Mouse (Mus musculus): ENCODE data around the gene Rad51c. TPM values are rescaled to one million over a fixed set of nuclear protein-coding genes. Genes with fewer than 3 reads are reported as not detected.
"Not testable (repeated sequence)": the region's sequence is repeated elsewhere in the genome, so short reads cannot be mapped to it uniquely, and the experiment has no call there.

The Rad51c gene
- polyA plus RNA-seq, 1 experiment from 2014 or later: 8.2 TPM

GRCm38 (mm10) chr11:87413412-87413811 is 8.7 kb upstream of the Rad51c start:
- H3K27ac ChIP-seq (ENCODE audit: low read depth, low read length); H3K4me2 ChIP-seq (replicated peaks; ENCODE audit: low read depth, low read length); H3K9ac ChIP-seq (ENCODE audit: low read depth, low read length); H3K9me3 ChIP-seq (ENCODE audit: control insufficient read depth, low read length); H3K4me1 ChIP-seq (ENCODE audit: control insufficient read depth, insufficient read depth, low read length); H3K4me3 ChIP-seq (ENCODE audit: low read length); H3K27me3 ChIP-seq (ENCODE audit: control insufficient read depth, insufficient read depth, low read length); H3K36me3 ChIP-seq (ENCODE audit: control insufficient read depth, insufficient read depth, low read length); ATAC-seq (ENCODE audit: low FRiP score, low TSS enrichment): not testable (repeated sequence)
- WGBS: 67% methylated on average over 3 of the region's 3 CpGs

GRCm38 (mm10) chr11:87404111-87404853 is 472 bp downstream of the Rad51c start:
- peak; percentile 92 for ATAC-seq (ENCODE audit: low FRiP score, low TSS enrichment)
- peak overlapping the region; percentile 64 for H3K4me2 ChIP-seq (replicated peaks; ENCODE audit: low read depth, low read length)
- peak overlapping the region; percentile 82 for H3K27ac ChIP-seq (ENCODE audit: low read depth, low read length)
- no peaks in the 10 kb centered on the region for H3K36me3 ChIP-seq (ENCODE audit: control insufficient read depth, insufficient read depth, low read length)
- 3% methylated on average over 57 of the region's 58 CpGs for WGBS
- H3K9me3 ChIP-seq (ENCODE audit: control insufficient read depth, low read length): no peaks in the 10 kb centered on the region
- no peaks in the 10 kb centered on the region for H3K4me1 ChIP-seq (ENCODE audit: control insufficient read depth, insufficient read depth, low read length)
- peak overlapping the region; percentile 70 for H3K9ac ChIP-seq (ENCODE audit: low read depth, low read length)
- H3K4me3 ChIP-seq (ENCODE audit: low read length): peak overlapping the region; percentile 60
- no peaks in the 10 kb centered on the region for H3K27me3 ChIP-seq (ENCODE audit: control insufficient read depth, insufficient read depth, low read length)

- no peaks in the 10 kb centered on the region for H3K4me1 ChIP-seq (ENCODE audit: control insufficient read depth, insufficient read depth, low read length)
- no peak overlapping the region for H3K27ac ChIP-seq (ENCODE audit: low read depth, low read length)
- no peak overlapping the region for H3K4me3 ChIP-seq (ENCODE audit: low read length)
- H3K4me2 ChIP-seq (replicated peaks; ENCODE audit: low read depth, low read length): no peak overlapping the region
- WGBS: 95% methylated on average over 2 of the region's 2 CpGs
- H3K27me3 ChIP-seq (ENCODE audit: control insufficient read depth, insufficient read depth, low read length): no peaks in the 10 kb centered on the region
- ATAC-seq (ENCODE audit: low FRiP score, low TSS enrichment): no peak
- H3K36me3 ChIP-seq (ENCODE audit: control insufficient read depth, insufficient read depth, low read length): no peaks in the 10 kb centered on the region
- H3K9ac ChIP-seq (ENCODE audit: low read depth, low read length): no peak overlapping the region
- H3K9me3 ChIP-seq (ENCODE audit: control insufficient read depth, low read length): no peaks in the 10 kb centered on the region
These were observed 6.4 kb downstream of the Rad51c start for GRCm38 (mm10) chr11:87398402-87398801.

GRCm38 (mm10) chr11:87393855-87394254 is 10.9 kb downstream of the Rad51c start:
- Histone ChIP-seq H3K27me3 (ENCODE audit: control insufficient read depth, insufficient read depth, low read length) (no peaks in the 10 kb centered on the region), H3K4me2 (replicated peaks; ENCODE audit: low read depth, low read length) (no peak overlapping the region), H3K9ac (ENCODE audit: low read depth, low read length) (no peak overlapping the region), H3K4me3 (ENCODE audit: low read length) (no peak overlapping the region), H3K4me1 (ENCODE audit: control insufficient read depth, insufficient read depth, low read length) (no peaks in the 10 kb centered on the region), H3K36me3 (ENCODE audit: control insufficient read depth, insufficient read depth, low read length) (no peaks in the 10 kb centered on the region), H3K9me3 (ENCODE audit: control insufficient read depth, low read length) (no peaks in the 10 kb centered on the region), H3K27ac (ENCODE audit: low read depth, low read length) (no peak overlapping the region)
- 56% methylated on average over 1 of the region's 1 CpGs for WGBS
- ATAC-seq (ENCODE audit: low FRiP score, low TSS enrichment): no peak

- no peak for ATAC-seq (ENCODE audit: low FRiP score, low TSS enrichment)
- H3K36me3 ChIP-seq (ENCODE audit: control insufficient read depth, insufficient read depth, low read length): no peaks in the 10 kb centered on the region
- no peak overlapping the region for H3K9ac ChIP-seq (ENCODE audit: low read depth, low read length)
- 93% methylated on average over 1 of the region's 1 CpGs for whole genome bisulfite sequencing
- no peaks in the 10 kb centered on the region for H3K4me1 ChIP-seq (ENCODE audit: control insufficient read depth, insufficient read depth, low read length)
- H3K27me3 ChIP-seq (ENCODE audit: control insufficient read depth, insufficient read depth, low read length): no peaks in the 10 kb centered on the region
- no peak overlapping the region for H3K4me2 ChIP-seq (replicated peaks; ENCODE audit: low read depth, low read length)
- no peak overlapping the region for H3K27ac ChIP-seq (ENCODE audit: low read depth, low read length)
- no peak overlapping the region for H3K4me3 ChIP-seq (ENCODE audit: low read length)
- no peaks in the 10 kb centered on the region for H3K9me3 ChIP-seq (ENCODE audit: control insufficient read depth, low read length)
These were observed 19.1 kb downstream of the Rad51c start for GRCm38 (mm10) chr11:87385676-87386075.

- no peak overlapping the region for H3K9ac ChIP-seq (ENCODE audit: low read depth, low read length)
- no peak for ATAC-seq (ENCODE audit: low FRiP score, low TSS enrichment)
- H3K36me3 ChIP-seq (ENCODE audit: control insufficient read depth, insufficient read depth, low read length): no peaks in the 10 kb centered on the region
- H3K4me2 ChIP-seq (replicated peaks; ENCODE audit: low read depth, low read length): no peak overlapping the region
- no peak overlapping the region for H3K4me3 ChIP-seq (ENCODE audit: low read length)
- no peaks in the 10 kb centered on the region for H3K27me3 ChIP-seq (ENCODE audit: control insufficient read depth, insufficient read depth, low read length)
- no peaks in the 10 kb centered on the region for H3K4me1 ChIP-seq (ENCODE audit: control insufficient read depth, insufficient read depth, low read length)
- no peaks in the 10 kb centered on the region for H3K9me3 ChIP-seq (ENCODE audit: control insufficient read depth, low read length)
- 86% methylated on average over 4 of the region's 4 CpGs for WGBS
- no peak overlapping the region for H3K27ac ChIP-seq (ENCODE audit: low read depth, low read length)
These were observed 20.2 kb downstream of the Rad51c start for GRCm38 (mm10) chr11:87384551-87384950.

- no peaks in the 10 kb centered on the region for H3K9me3 ChIP-seq (ENCODE audit: control insufficient read depth, low read length)
- H3K4me1 ChIP-seq (ENCODE audit: control insufficient read depth, insufficient read depth, low read length): no peaks in the 10 kb centered on the region
- ATAC-seq (ENCODE audit: low FRiP score, low TSS enrichment): no peak
- H3K27me3 ChIP-seq (ENCODE audit: control insufficient read depth, insufficient read depth, low read length): no peaks in the 10 kb centered on the region
- no peak overlapping the region for H3K4me3 ChIP-seq (ENCODE audit: low read length)
- no peaks in the 10 kb centered on the region for H3K36me3 ChIP-seq (ENCODE audit: control insufficient read depth, insufficient read depth, low read length)
- H3K4me2 ChIP-seq (replicated peaks; ENCODE audit: low read depth, low read length): no peak overlapping the region
- H3K9ac ChIP-seq (ENCODE audit: low read depth, low read length): no peak overlapping the region
- 81% methylated on average over 9 of the region's 9 CpGs for WGBS
- no peak overlapping the region for H3K27ac ChIP-seq (ENCODE audit: low read depth, low read length)
These were observed 36.7 kb downstream of the Rad51c start for GRCm38 (mm10) chr11:87367865-87368580.

- Histone ChIP-seq H3K9me3 (ENCODE audit: control insufficient read depth, low read length) (no peaks in the 10 kb centered on the region), H3K36me3 (ENCODE audit: control insufficient read depth, insufficient read depth, low read length) (no peaks in the 10 kb centered on the region), H3K4me1 (ENCODE audit: control insufficient read depth, insufficient read depth, low read length) (no peaks in the 10 kb centered on the region), H3K9ac (ENCODE audit: low read depth, low read length) (no peak overlapping the region), H3K4me2 (replicated peaks; ENCODE audit: low read depth, low read length) (no peak overlapping the region), H3K4me3 (ENCODE audit: low read length) (no peak overlapping the region), H3K27me3 (ENCODE audit: control insufficient read depth, insufficient read depth, low read length) (no peaks in the 10 kb centered on the region), H3K27ac (ENCODE audit: low read depth, low read length) (no peak overlapping the region)
- no peak for ATAC-seq (ENCODE audit: low FRiP score, low TSS enrichment)
- 84% methylated on average over 7 of the region's 7 CpGs for WGBS
These were observed 37.7 kb downstream of the Rad51c start for GRCm38 (mm10) chr11:87367061-87367460.

- H3K9ac ChIP-seq (ENCODE audit: low read depth, low read length): no peak overlapping the region
- ATAC-seq (ENCODE audit: low FRiP score, low TSS enrichment): no peak
- no peaks in the 10 kb centered on the region for H3K4me1 ChIP-seq (ENCODE audit: control insufficient read depth, insufficient read depth, low read length)
- no peak overlapping the region for H3K4me2 ChIP-seq (replicated peaks; ENCODE audit: low read depth, low read length)
- no peak overlapping the region for H3K4me3 ChIP-seq (ENCODE audit: low read length)
- H3K27me3 ChIP-seq (ENCODE audit: control insufficient read depth, insufficient read depth, low read length): peaks cover 6% of the 10 kb centered on the region; the same call in 1 of the 2 replicates
- H3K27ac ChIP-seq (ENCODE audit: low read depth, low read length): no peak overlapping the region
- no peaks in the 10 kb centered on the region for H3K36me3 ChIP-seq (ENCODE audit: control insufficient read depth, insufficient read depth, low read length)
- 92% methylated on average over 5 of the region's 5 CpGs for WGBS
- H3K9me3 ChIP-seq (ENCODE audit: control insufficient read depth, low read length): no peaks in the 10 kb centered on the region
These were observed 39.6 kb downstream of the Rad51c start for GRCm38 (mm10) chr11:87365120-87365519.

Measured in kidney, embryonic 14.5 days (tissue).